21 mouse cellular contexts compared by ENCODE assay signal in the genomic region with DNA sequence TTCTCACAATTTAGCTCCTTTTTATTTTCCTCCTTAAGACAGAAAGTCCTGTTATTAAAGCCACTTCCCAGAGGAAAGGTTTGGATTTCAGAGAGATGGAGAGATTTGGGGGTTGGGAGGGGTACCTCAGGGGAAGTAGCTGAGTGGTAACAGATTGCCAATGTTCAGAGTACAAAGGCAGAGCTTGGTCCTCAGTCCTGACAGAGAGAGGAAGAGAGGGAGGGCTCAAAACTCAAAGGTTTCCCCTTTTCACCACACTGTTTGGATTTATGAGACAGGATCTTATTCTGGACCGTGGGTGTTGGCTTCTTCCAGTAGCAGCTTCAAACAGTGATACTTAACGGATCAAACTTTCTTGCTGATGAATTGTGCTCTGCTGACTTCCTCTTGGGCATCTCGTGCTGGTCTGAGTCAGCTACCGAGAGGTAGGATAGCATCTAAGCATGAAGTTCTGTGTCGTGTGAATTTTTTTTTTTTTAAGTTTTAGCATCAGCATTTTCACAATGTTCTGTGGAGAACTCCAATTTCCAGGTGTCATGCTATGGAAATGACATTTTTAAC. TPM values are rescaled to one million over a fixed set of nuclear protein-coding genes. Genes with fewer than 3 reads are reported as not detected.
DNase-seq lines count a peak whose midpoint lies in the region; ATAC-seq and TF ChIP-seq lines count a peak whose summit lies in the region.
"Had no signal": no experiment of that assay in that cellular context is flagged by ENCODE, and none has a peak within 500 bp of the region (broad histone marks: within the 10 kb centered on the region; RNA-seq: fewer than 3 reads in every experiment).

No protein-coding gene starts in this region.

- DNase-seq in kidney, adult 2 months: peak; percentile 58
- no peak for DNase-seq in kidney, postnatal 4 days
- DNase-seq in embryonic facial prominence, embryonic 11.5 days (ENCODE audit: low spot score): peak; percentile 75
- peak; percentile 57 for DNase-seq in kidney, postnatal 0 days (ENCODE audit: low spot score)
- DNase-seq in spleen, adult 12 weeks (ENCODE audit: low spot score): no peak
- no peak for DNase-seq in gastrocnemius, postnatal 14 days
- DNase-seq: adrenal gland, adult 8-10 months; cerebellum, adult 9-11 months; gastrocnemius, postnatal 36 days; heart, postnatal 14 days; liver; right cerebral cortex, postnatal 25 days; thymus, adult 2 months had no signal

- intact Hi-C loops in gastrocnemius, postnatal 14 days (cut with DNase I; ENCODE audit: low total_unique reads): no loop called here

- no peaks in the 10 kb centered on the region for H3K27me3 ChIP-seq in kidney, adult 2 months (replicated peaks; ENCODE audit: control insufficient read depth, insufficient read depth, low read length)
- H3K27me3 ChIP-seq in embryonic facial prominence, embryonic 11.5 days (ENCODE audit: control insufficient read depth, insufficient read depth, low read length): no peaks in the 10 kb centered on the region
- no peaks in the 10 kb centered on the region for H3K27me3 ChIP-seq in kidney, postnatal 0 days (ENCODE audit: insufficient read depth, low read length)
- H3K27me3 ChIP-seq: embryonic facial prominence, embryonic 12.5 days; midbrain, embryonic 15.5 days had no signal

- TF ChIP-seq CTCF in kidney, adult 2 months (conservative IDR thresholded peaks at IDR 0.05; ENCODE audit: insufficient read depth, insufficient read length, low read depth, low read length): no peak
- no peak for TF ChIP-seq CTCF in kidney, postnatal 0 days (IDR thresholded peaks at IDR 0.05; ENCODE audit: low read depth)

- no peaks in the 10 kb centered on the region for H3K36me3 ChIP-seq in kidney, adult 2 months (ENCODE audit: control insufficient read depth, insufficient read depth, low read length)
- no peaks in the 10 kb centered on the region for H3K36me3 ChIP-seq in embryonic facial prominence, embryonic 11.5 days (replicated peaks; ENCODE audit: control insufficient read depth, insufficient read depth, low read depth, low read length)
- H3K36me3 ChIP-seq in kidney, postnatal 0 days (ENCODE audit: insufficient read depth, low read length): no peaks in the 10 kb centered on the region
- H3K36me3 ChIP-seq: embryonic facial prominence, embryonic 12.5 days; midbrain, embryonic 15.5 days had no signal

- H3K9me3 ChIP-seq in embryonic facial prominence, embryonic 11.5 days (replicated peaks; ENCODE audit: control insufficient read depth, low read length): no peaks in the 10 kb centered on the region
- no peaks in the 10 kb centered on the region for H3K9me3 ChIP-seq in kidney, postnatal 0 days (replicated peaks; ENCODE audit: low read length)
- H3K9me3 ChIP-seq: embryonic facial prominence, embryonic 12.5 days; midbrain, embryonic 15.5 days had no signal

- H3K4me1 ChIP-seq in kidney, adult 2 months (ENCODE audit: control insufficient read depth, insufficient read depth, low read length): no peaks in the 10 kb centered on the region
- no peaks in the 10 kb centered on the region; the same call in 1 of the 2 replicates for H3K4me1 ChIP-seq in embryonic facial prominence, embryonic 11.5 days (ENCODE audit: control insufficient read depth, insufficient read depth, low read length)
- peaks cover 7% of the 10 kb centered on the region; the same call in 1 of the 2 replicates for H3K4me1 ChIP-seq in kidney, postnatal 0 days (replicated peaks; ENCODE audit: insufficient read depth, low read length)
- H3K4me1 ChIP-seq: midbrain, embryonic 15.5 days had no signal

- WGBS in kidney, adult 2 months: 27% methylated on average over 5 of the region's 5 CpGs
- WGBS in embryonic facial prominence, embryonic 11.5 days: 55% methylated on average over 5 of the region's 5 CpGs
- WGBS in kidney, postnatal 0 days: 13% methylated on average over 5 of the region's 5 CpGs

- no peak overlapping the region for H3K4me2 ChIP-seq in embryonic facial prominence, embryonic 11.5 days (ENCODE audit: low read depth, low read length)
- no peak overlapping the region for H3K4me2 ChIP-seq in kidney, postnatal 0 days (ENCODE audit: low read length)
- H3K4me2 ChIP-seq: embryonic facial prominence, embryonic 12.5 days; heart, embryonic 11.5 days; midbrain, embryonic 15.5 days had no signal

- ATAC-seq in embryonic facial prominence, embryonic 11.5 days (replicated peaks; ENCODE audit: insufficient number of reproducible peaks, low FRiP score, low TSS enrichment, low read depth): no peak
- no peak for ATAC-seq in kidney, postnatal 0 days (replicated peaks; ENCODE audit: low FRiP score, low read depth)
- ATAC-seq in megakaryocyte, adult 5-6 weeks (ENCODE audit: poor library complexity, severe bottlenecking): no peak
- ATAC-seq: forebrain, embryonic 14.5 days; hindbrain, embryonic 16.5 days; intestine, embryonic 16.5 days; lung, postnatal 0 days; midbrain, embryonic 15.5 days had no signal

- H3K27ac ChIP-seq in kidney, adult 2 months (ENCODE audit: insufficient read depth, low read depth, low read length): 0 out of 2 replicates have a peak overlapping the region, but pooled peaks have one; percentile 10
- H3K27ac ChIP-seq in embryonic facial prominence, embryonic 11.5 days (replicated peaks; ENCODE audit: low read depth, low read length): peak overlapping the region; percentile 56; the same call in 1 of the 2 replicates
- H3K27ac ChIP-seq in kidney, postnatal 0 days: no peak overlapping the region
- H3K27ac ChIP-seq: embryonic facial prominence, embryonic 12.5 days; midbrain, embryonic 15.5 days had no signal

- no peak overlapping the region for H3K9ac ChIP-seq in embryonic facial prominence, embryonic 11.5 days (replicated peaks; ENCODE audit: low read length)
- no peak overlapping the region for H3K9ac ChIP-seq in kidney, postnatal 0 days (ENCODE audit: low read depth, low read length)
- H3K9ac ChIP-seq: embryonic facial prominence, embryonic 12.5 days; midbrain, embryonic 15.5 days had no signal

- H3K4me3 ChIP-seq in kidney, adult 2 months (ENCODE audit: insufficient read depth, low read depth, low read length): no peak overlapping the region
- no peak overlapping the region for H3K4me3 ChIP-seq in embryonic facial prominence, embryonic 11.5 days (ENCODE audit: low read depth, low read length)
- H3K4me3 ChIP-seq in kidney, postnatal 0 days (replicated peaks; ENCODE audit: low read depth, low read length): no peak overlapping the region
- H3K4me3 ChIP-seq: embryonic facial prominence, embryonic 12.5 days; midbrain, embryonic 15.5 days had no signal

- TF ChIP-seq POLR2A in kidney, adult 2 months (IDR thresholded peaks at IDR 0.05; ENCODE audit: low read depth, low read length): no peak

RNA-seq across cellular contexts. Expression of a gene that starts 15.9 kb away (rescaled TPM):
- 26.0 and 26.1 TPM in 2 replicates for polyA plus RNA-seq in kidney, adult 2 months (2012; rRNA removed)
- polyA plus RNA-seq in embryonic facial prominence, embryonic 11.5 days (2014; fragmentation: Nextera tagmentation; extraction: Ambion mirVana): 8.8 and 9.1 TPM in 2 replicates
- 16.8 and 17.1 TPM in 2 replicates for polyA plus RNA-seq in kidney, postnatal 0 days (2015; fragmentation: Nextera tagmentation; extraction: Ambion mirVana)
- 32.2 and 33.1 TPM in 2 replicates for total RNA-seq in megakaryocyte, adult 5-6 weeks (2015)
- total RNA-seq in megakaryocyte, adult 5-6 weeks (2017): 17.6 and 19.4 TPM in 2 replicates
- 10 to 100 TPM; 16.8 to 18.7 TPM for total RNA-seq in gastrocnemius, postnatal 14 days (2021)

Comparison
In these comparisons a context has a peak if more than half of its experiments do, and no peak if none do; other contexts are left out.
1. DNase-seq: peak in kidney, adult 2 months (single experiment), embryonic facial prominence, embryonic 11.5 days (single experiment) and kidney, postnatal 0 days (single experiment); none in kidney, postnatal 4 days (0 of 2), spleen, adult 12 weeks (single experiment) and gastrocnemius, postnatal 14 days (single experiment).